Mouse (Mus musculus) ovary, adult 18-20 months (tissue): ENCODE data around the gene 3110082J24Rik.
A peak's percentile ranks its signal among the peaks of the same experiment; 100 is the strongest.

Experiments used
- DNase-seq: peaks from one replicate; pipeline ENCODE4 v3.0.0; 2022; ENCODE audit warnings: low spot score, mixed read lengths

The 3110082J24Rik gene

GRCm38 (mm10) chr5:30105668-30106300, at the start of gene 3110082J24Rik:
TSS of gene 3110082J24Rik (minus strand) at chr5:30106086.
- DNase-seq, result no peak

- peak; percentile 10 for DNase-seq
Measured at GRCm38 (mm10) chr5:30155395-30155792, 49.5 kb upstream of the 3110082J24Rik start.

DNA sequence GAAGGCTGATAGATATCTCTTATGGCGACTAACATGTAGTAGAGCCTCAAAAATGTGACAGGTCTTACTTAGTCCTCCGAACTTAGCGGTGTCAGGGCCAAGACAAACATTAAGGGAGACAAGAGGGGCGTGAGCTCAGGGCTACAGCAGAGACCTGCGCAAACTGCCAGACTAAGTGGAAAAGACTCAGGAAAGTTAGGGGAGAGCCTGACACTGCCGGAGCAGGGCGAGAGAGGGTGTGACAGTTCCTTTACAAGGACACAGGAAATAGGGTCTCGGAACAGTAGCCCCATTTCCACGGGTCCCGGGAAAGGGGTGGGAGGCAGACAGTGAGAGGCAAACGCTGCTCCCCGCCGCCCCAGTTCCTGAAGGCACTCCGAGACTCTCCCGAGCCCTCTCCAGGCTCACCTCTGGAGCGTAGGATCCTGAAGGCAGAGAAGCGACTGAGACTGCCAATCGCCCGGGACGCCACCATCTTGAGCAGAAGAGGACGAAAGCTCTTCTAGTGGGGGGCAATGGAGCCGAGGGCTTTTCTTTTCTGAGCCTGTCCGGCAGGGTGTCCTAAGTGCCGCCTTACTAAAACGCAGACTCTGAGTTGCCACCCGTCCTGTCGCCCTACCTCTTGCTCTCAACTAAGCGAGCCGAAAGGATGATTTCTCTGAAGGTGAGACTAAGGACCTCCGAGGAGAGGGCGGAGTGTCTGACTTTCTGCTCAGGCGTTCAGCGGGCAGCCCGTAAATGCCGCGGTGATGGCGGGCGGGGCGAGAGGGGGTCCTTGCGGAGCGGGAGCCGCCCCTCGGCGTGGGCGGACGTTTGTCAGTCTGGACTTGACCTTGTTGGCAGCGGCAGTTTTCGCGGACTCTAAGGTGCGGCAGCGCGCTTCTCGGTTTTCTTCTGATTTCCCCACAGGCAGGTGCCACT, 48.8 kb upstream of the 3110082J24Rik start, which contains the start of the genes Hadha and Hadhb:
Hadha (minus strand) TSS at position 689 of the 921 bp plus-strand sequence.
Hadhb (plus strand) TSS at position 775 of the 921 bp plus-strand sequence.
- DNase-seq, result peak; percentile 87

GRCm38 (mm10) chr5:30154013-30154412, 48.1 kb upstream of the 3110082J24Rik start:
- no peak for DNase-seq

- no peak for DNase-seq
Measured at GRCm38 (mm10) chr5:30153222-30153621, 47.3 kb upstream of the 3110082J24Rik start.

DNA sequence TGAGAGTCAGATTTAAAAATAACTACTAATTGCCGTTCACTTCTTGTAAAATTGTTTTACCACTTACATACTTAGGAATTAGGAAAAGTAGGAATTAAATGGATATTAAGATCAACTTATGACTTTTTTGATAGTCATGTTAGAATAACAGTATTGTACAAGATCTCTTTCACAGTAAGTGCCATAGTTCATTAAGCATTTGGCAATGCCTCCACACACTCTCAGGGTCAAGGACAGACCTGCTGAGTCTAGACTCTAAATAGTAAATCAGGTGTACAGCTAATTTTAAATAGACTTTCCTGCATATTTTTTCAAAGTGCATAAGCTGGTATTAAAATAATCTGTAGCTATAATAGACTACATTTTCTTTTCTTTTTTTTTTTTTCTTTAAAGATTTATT, 46.5 kb upstream of the 3110082J24Rik start:
- no peak for DNase-seq

GRCm38 (mm10) chr5:30152007-30152406, 46.1 kb upstream of the 3110082J24Rik start:
- peak; percentile 41 for DNase-seq

DNA sequence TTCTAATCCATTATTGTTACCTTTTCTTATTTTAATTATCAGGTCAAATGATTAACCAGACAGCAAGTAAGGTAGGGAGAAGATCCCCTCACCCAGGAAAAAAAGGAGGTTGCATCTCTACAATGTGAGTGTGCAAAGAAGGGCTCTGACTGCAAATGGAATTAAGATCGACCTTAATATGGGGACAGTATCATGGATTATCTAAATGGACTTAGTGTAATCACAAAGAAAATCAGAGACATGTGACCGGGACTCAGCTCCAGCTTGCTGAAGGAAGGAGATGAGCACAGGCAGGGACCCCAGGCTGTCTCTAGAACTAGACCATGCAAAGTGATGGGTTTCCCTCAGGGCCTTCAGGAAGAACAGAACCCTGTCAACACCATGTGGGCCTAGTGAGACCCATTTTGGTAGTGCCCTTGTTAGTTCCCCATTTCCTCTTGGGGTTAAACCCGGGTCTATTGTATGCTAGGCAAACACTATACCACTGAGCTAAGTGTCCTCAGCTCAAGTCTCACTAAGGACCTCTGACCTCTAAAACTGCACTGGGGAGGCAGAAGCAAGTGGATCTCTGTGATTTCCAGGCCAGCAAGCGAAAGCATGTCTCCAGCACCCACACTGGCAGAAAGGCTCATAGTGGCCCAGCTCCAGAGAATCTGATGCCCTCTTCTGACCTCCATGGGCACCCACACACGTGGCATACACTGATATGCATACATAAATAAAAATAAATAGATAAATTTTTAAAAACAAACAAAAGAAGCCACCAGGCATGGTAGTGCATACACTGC, 42.4 kb upstream of the 3110082J24Rik start:
- DNase-seq, result no peak

- DNase-seq, result no peak
Measured at GRCm38 (mm10) chr5:30146526-30146925, 40.6 kb upstream of the 3110082J24Rik start.

- no peak for DNase-seq
Measured at GRCm38 (mm10) chr5:30138193-30138592, 32.3 kb upstream of the 3110082J24Rik start.

- DNase-seq, result no peak
Measured at GRCm38 (mm10) chr5:30137271-30137670, 31.4 kb upstream of the 3110082J24Rik start.

GRCm38 (mm10) chr5:30135711-30136231, 29.9 kb upstream of the 3110082J24Rik start:
- no peak for DNase-seq

DNA sequence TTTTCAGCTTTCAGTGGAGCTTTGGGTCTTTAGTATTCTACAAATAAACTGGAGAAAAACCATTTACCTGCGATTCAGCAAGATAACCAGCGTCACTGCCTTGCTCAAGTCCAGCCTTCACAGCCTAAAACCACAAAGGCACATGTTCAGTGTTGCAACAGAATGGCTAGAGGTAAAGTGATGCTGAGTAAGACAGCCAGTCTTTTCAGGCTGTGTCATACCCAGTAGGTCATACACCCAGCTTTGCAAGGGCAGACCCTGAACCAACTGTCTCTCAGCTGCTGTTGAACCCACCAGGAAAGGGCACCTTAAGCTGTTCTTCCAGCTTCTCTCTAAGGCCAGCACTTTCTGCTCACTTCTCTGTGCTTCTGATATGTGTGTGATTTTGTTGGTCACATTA, 26.3 kb upstream of the 3110082J24Rik start:
- no peak for DNase-seq

GRCm38 (mm10) chr5:30131246-30131645, 25.4 kb upstream of the 3110082J24Rik start:
- no peak for DNase-seq

DNA sequence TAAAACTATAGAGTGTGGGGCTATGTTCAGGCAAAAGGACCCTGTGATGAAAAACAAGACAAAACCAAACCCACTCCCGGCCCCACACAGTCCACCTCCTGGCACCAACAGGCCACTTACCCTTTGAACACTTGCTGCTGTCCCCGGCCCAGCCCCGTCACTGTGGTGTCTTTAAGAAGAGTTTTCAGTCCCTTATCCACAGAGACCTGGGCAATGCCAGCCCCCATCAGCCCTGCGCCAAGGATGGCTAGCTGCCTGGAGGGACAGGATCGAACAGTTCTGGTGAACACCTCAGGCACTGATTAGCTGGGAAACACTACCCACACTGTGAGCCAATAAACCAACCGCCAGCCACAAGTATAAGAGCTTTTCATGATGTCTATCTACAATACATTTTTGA, 22.8 kb upstream of the 3110082J24Rik start:
- no peak for DNase-seq

DNA sequence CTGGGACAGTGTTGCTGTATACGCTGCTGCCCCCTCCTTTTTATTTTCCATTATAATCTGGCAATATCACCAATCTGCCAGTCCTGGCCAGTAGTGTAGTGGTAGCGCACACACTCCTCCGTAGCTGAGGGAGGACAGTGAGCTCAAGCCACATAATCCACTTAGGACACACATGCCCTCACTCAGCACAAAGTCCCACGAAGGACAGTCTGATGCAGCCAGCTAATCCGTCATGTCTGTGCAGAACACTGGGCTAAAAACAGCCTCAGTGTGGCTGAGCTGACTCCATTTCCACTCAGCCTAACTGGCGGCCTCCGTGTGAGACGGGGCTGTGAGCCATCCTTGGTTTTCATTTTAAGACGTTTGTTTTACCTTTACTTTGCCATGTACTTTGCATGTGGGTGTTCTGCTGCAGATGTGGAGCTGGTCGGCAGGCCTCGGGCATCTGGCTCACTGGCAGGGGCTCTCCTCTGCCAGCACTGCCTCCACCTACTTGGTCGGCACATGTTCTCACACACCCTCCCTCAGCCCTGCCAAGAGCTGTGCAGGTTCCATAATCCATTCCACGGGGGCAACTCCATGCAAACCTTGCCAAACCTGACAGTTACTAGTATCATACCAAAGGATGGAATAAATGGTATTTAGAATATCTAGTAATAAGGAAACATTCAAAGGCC, 22.2 kb upstream of the 3110082J24Rik start:
- DNase-seq, result no peak

DNA sequence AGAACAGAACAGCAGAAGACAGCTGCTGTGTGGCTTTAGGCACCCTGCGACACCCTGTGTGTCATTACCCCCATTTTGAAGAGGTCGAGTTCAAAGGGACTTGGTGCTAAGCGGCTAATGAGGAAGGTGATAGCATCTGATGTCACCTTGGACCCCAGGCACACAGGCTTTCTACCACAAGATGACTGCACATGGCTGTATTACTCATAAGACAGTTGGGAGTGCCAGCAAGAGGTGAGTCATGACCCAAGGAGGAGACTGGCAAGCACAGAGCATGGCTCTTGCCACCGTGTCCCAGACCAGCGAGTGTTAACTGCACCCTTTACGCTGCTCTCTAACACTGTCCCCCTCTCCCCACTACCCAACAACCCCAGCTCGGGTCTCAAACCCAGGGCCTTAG, 20.9 kb upstream of the 3110082J24Rik start:
- no peak for DNase-seq

DNA sequence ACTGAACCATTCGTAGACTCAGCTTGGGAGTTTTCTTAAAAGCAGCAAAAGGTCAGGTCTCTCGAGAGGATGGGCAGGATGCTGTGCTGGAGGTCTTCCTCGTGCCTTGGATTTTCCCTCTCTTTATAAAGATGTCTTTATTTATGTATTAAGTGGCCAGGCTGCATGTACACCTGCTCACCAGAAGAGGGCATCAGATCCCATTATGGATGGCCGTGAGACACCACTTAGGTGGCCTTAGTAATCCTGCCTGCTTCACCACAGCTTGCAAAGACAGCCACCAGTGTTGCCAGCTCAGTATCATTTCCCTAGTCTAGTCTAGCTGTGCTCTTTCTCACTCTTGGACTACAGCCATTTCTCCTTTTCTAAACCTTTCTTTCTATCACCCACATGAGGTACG, 19.7 kb upstream of the 3110082J24Rik start:
- no peak for DNase-seq

DNA sequence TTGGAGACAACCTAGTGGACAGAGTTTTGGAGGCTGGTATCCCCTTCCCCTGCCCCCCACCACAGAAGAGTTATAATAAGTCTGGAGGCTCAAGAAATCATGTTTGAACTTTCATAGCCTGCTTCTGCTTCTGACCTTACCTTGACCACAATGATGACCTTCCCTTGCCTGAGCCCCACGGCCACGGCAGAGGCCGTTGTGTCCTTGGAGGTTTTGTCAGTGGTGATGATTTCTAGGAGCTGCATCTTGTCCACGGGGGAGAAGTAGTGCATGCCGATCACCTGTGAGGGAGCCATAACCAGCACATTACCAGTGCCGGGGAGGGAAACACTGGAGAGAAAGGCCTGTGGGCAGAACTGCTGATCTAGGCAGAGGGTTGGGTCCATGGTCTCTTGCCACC, 16.6 kb upstream of the 3110082J24Rik start:
- no peak for DNase-seq

DNA sequence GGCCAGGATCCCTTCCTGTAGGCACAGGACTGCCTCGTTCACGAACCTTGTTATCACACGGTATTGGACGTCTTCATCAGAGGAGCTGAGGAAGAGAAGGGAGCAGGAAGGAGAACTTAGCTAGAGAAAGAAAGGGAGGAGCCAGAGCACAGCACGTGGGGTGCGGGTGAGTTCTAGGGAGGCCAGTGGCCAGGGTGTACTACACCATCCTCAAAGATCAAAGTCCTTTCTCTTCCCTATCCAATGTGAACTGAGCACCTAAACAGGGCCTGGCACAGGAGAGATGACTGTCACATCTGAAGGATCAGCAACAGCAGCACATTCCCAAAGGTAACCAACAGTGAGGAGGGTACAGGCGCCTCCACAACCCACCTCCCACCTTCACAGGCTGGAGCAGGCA, 14.2 kb upstream of the 3110082J24Rik start:
- no peak for DNase-seq

DNA sequence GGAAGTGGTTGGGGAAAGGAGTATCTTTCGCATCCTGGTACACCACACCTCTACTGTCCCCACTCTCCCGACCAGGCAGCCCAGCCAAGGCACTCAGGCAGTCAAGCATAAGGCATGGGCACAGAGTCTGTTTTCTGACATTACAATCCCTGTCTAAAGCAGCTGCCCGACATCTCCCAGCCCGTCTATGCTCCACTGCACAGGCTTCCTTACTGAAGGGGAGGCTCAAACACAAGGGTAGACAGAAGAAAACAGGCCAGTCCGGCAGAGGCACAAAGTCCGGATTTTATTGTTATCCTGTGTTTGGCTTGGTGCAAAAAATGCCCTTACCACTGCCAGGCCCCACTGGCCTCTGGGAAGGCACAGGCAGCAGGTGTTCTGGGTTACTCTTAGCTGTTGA, 13.3 kb upstream of the 3110082J24Rik start:
- DNase-seq, result no peak
